Mouse (Mus musculus) telencephalon, adult 2 months (tissue): ENCODE measurements around the gene Tff3.
A peak's percentile ranks its signal among the peaks of the same experiment; 100 is the strongest.

Source experiments
- DNase-seq: peaks from one replicate; pipeline ENCODE4 v3.0.0-alpha.2; 2011; ENCODE audit warnings: low read depth, low spot score

The Tff3 gene

GRCm38 (mm10) chr17:31125548-31126266, 3.7 kb downstream of the Tff3 start:
- peak; percentile 38 for DNase-seq

- no peak for DNase-seq
Measured at GRCm38 (mm10) chr17:31121975-31122374, 7.5 kb downstream of the Tff3 start.

GRCm38 (mm10) chr17:31119429-31119828, 10.0 kb downstream of the Tff3 start:
- DNase-seq = peak; percentile 42

- DNase-seq = no peak
Measured at GRCm38 (mm10) chr17:31117946-31118345, 11.5 kb downstream of the Tff3 start.

- no peak for DNase-seq
Measured at GRCm38 (mm10) chr17:31116063-31116462, 13.4 kb downstream of the Tff3 start.

GRCm38 (mm10) chr17:31113191-31113856, 16.1 kb downstream of the Tff3 start:
- peak; percentile 43 for DNase-seq

GRCm38 (mm10) chr17:31108388-31108787, 21.1 kb downstream of the Tff3 start:
- DNase-seq = no peak

GRCm38 (mm10) chr17:31103823-31104222, 25.6 kb downstream of the Tff3 start:
- DNase-seq = no peak

GRCm38 (mm10) chr17:31103007-31103570, 26.4 kb downstream of the Tff3 start:
- no peak for DNase-seq

- DNase-seq = no peak
Measured at GRCm38 (mm10) chr17:31098788-31099187, 30.7 kb downstream of the Tff3 start.

- DNase-seq = no peak
Measured at GRCm38 (mm10) chr17:31096893-31097292, 32.6 kb downstream of the Tff3 start.

- no peak for DNase-seq
Measured at GRCm38 (mm10) chr17:31095570-31095969, 33.9 kb downstream of the Tff3 start.

GRCm38 (mm10) chr17:31094781-31095180, 34.7 kb downstream of the Tff3 start:
- DNase-seq = no peak

- DNase-seq = no peak
Measured at GRCm38 (mm10) chr17:31091023-31091735, 38.3 kb downstream of the Tff3 start.

GRCm38 (mm10) chr17:31089848-31090247, 39.6 kb downstream of the Tff3 start:
- DNase-seq = no peak

- DNase-seq = no peak
Measured at GRCm38 (mm10) chr17:31088711-31089110, 40.7 kb downstream of the Tff3 start.

GRCm38 (mm10) chr17:31086196-31086595, 43.2 kb downstream of the Tff3 start:
- DNase-seq = no peak

- no peak for DNase-seq
Measured at GRCm38 (mm10) chr17:31085519-31085918, 43.9 kb downstream of the Tff3 start.

- DNase-seq = no peak
Measured at GRCm38 (mm10) chr17:31082296-31083078, 47.0 kb downstream of the Tff3 start.

GRCm38 (mm10) chr17:31079078-31079840, 50.2 kb downstream of the Tff3 start:
- no peak for DNase-seq

- no peak for DNase-seq
Measured at GRCm38 (mm10) chr17:31078581-31078980, 50.9 kb downstream of the Tff3 start.
